Mouse (Mus musculus) liver, adult 2 months (tissue): Measurements from ENCODE around the gene Nipal1.

Experiments used
- CTCF ChIP-seq: fragments of 200-500 bp; IDR thresholded peaks from 2 replicates; pipeline ENCODE4 v1.5.1; 2011; ENCODE audit warnings: low read depth, low read length, control low read depth
- POLR2A ChIP-seq: fragments of 200-500 bp; IDR thresholded peaks from 2 replicates; pipeline ENCODE4 v1.6.1; 2011; ENCODE audit warnings: low read length, control low read depth; ENCODE audit not compliant: insufficient read depth; ENCODE audit errors: extremely low read depth

GRCm38 (mm10) chr5:72644175-72644574 lies 3.4 kb upstream of the Nipal1 start, which contains the start of gene Cnga1:
- TF ChIP-seq CTCF (no peak), POLR2A (no peak)
